Mouse (Mus musculus): ENCODE measurements around the gene Tspear.
"Not testable (repeated sequence)": the region's sequence is repeated elsewhere in the genome, so short reads cannot be mapped to it uniquely, and the experiment has no call there.

Gene Tspear

DNA sequence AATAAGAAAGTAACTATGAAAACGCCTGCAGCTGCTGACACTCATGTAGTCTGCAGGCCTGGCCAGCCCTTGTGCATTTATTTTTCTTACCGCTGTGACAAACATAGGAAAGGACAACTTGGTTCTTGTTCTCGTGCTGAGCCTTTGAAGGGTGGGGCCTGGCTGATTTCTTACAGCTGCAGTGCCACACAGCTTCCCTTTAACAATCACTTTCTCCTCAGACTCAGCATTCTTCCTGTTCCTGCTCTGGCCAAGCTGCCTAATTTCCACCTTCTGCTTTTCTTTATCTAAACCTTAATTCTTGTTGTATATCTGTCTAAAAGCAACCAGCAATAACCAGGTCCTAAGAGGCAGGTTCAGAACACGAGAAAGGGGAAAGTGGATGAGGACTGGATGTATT is 27.4 kb downstream of the Tspear start:
- no peak for DNase-seq

DNA sequence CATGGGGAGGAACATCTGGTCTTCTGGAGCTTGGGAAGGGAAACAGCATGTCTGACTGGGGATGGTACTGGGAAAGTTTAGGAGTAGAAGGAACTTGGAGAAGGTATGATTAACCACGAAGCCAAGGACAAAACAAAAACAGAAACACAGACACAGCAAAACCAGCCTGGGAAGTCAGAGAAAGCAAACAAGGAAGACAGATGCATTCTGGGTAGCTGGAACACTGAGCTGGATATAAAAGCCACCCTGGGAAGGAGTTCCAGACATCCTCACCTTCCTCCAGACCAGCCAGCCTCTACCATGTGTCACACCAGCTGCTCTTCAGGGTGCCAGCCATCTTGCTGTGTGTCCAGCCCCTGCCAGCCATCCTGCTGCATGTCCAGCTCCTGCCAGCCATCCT is 29.1 kb downstream of the Tspear start, which contains the start of gene Gm10142:
Gm10142 (plus strand) TSS at position 301 of the 400 bp plus-strand sequence.
- DNase-seq: no peak

GRCm38 (mm10) chr10:77720299-77720698 is 33.9 kb downstream of the Tspear start, which contains the start of gene Krtap12-1:
Gene Krtap12-1 (plus strand): TSS chr10:77720599.
- DNase-seq: not testable (repeated sequence)

DNA sequence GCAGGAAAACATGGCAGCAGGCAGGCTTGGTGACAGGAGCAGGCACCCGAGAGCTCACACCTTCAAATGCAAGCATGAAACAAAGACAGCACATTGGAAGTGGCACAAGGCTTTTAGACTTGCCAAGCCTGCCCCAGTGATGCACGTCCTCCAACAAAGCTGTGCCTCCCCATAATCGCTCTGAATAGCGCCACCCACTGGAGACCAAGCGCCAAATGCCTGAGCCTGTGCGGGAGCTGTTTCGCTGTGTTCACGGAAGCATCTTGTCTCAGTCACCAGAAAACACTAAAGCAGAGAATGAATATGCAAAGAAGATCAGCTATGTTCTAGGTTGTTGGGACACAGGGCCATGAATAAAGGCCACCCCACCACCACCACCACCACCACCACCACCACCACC is 38.5 kb downstream of the Tspear start:
- DNase-seq: no peak

DNA sequence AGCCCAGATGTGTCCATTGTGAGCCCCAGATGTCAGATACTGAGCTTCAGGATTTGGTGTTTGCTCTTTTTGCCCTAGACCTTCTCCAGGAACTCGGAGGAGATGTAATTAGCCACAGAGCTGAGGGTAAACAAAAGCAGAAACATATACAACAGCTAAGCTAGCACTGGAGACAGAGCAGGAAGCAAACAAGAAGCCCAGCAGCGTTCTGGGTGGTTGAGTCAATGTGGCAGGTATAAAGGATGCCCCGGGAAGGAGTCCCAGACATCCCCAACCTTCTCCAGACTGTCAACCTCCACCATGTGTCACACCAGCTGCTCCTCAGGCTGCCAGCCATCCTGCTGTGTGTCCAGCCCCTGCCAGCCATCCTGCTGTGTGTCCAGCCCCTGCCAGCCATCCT is 39.8 kb downstream of the Tspear start, which contains the start of gene Gm10100:
Gm10100 (plus strand) TSS at position 301 of the 400 bp plus-strand sequence.
- no peak for DNase-seq

DNA sequence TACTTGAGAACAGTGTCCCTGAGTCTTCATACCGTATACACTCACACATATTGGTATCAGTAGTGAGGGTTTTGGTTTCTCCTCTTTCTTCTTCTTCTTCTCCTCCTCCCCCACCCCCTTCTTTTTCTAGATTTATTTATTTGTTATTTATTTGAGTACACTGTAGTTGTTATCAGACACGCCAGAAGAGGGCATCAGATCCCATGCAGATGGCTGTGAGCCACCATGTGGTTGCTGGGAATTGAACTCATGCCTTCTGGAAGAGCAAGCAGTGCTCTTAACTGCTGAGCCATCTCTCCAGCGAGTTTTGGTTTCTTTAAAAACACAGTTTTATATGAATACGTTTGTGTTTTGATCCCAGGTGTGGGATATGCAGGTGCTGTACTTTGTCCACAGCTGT is 41.9 kb downstream of the Tspear start:
- DNase-seq: no peak

GRCm38 (mm10) chr10:77729241-77729640 is 42.9 kb downstream of the Tspear start:
- DNase-seq: peak; percentile 41

DNA sequence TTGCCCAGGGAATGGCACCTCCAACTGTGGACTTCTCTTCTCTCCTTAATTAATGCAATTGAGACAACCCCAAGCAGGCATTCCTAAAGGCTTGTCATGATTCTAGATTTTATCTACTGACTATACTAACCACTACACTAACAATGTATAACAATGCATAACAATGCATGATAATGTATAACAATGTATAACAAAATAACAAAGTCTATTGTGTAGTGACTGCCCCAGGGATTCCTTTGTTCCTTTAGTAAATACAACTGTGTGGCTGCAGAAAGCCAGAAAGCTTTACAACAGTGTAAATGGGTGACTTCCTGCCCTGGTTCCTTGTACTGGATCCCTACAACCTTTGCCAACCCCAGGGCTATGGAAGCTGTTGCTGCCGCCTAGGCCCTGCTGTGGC is 49.6 kb downstream of the Tspear start:
- no peak for DNase-seq

- DNase-seq: no peak
Observed at GRCm38 (mm10) chr10:77738929-77739328, 52.6 kb downstream of the Tspear start.

- DNase-seq: not testable (repeated sequence)
Observed at GRCm38 (mm10) chr10:77741924-77742688, 55.7 kb downstream of the Tspear start, which contains the start of gene Gm18596. Gene Gm18596 (minus strand): TSS chr10:77742638.

DNA sequence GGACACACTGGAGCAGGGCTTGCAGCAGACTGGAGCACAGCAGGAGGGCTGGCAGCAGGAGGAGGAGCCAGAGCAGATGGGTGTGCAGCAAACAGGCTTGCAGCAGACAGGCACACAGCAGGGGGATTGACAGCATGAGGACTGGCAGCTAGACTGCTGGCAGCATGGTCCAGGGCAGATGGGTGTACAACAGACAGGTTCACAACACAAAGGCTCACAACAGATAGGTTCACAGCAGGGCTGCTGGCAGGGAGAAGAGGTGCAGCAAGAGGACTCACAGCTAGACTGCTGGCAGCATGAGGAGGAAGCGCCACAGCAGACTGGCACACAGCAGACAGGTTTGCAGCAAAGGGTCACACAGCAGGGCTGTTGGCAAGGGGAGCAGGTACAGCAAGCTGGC is 64.3 kb downstream of the Tspear start:
- not testable (repeated sequence) for DNase-seq

GRCm38 (mm10) chr10:77751254-77751653 is 64.9 kb downstream of the Tspear start, which contains the start of gene Gm9736:
Gene Gm9736 (minus strand): TSS chr10:77751354.
- not testable (repeated sequence) for DNase-seq

DNA sequence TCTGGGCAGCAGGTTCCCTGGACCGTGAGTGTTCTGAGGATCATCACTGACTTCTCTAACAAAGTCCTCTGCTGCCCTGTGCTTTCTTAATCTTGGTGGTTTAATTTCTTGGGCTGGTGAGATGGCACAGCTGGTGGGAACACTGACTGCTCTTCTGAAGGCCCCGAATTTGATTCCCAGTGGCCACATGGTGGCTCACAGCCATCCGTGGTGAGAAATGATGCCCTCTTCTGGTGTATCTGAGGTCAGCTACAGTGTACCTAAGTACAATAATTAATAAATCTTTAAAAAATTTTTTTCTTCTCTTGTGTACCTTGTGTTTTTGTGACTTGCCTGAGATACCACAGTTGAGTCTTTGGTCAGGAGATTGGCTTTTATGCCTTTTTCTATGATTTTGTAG is 65.9 kb downstream of the Tspear start:
- not testable (repeated sequence) for DNase-seq

DNA sequence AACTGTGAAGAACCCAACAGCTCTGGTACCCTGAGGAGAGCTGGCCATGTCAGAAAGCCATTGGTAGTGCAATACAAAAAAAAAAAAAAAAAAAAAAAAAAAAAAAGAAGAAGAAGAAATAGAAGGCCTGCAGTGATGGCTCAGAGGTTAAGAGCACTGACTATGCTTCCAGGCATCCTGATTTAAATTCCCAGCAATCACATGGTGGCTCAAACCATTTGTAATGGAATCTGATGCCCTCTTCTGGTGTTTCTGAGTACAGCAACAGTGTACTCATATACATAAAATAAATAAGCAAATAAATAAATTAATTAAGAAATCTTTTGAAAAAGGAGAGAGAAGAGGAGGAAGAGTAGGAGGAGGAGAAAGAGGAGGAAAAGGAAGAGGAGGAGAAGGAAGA is 67.1 kb downstream of the Tspear start:
- DNase-seq: no peak

GRCm38 (mm10) chr10:77759582-77759981 is 73.2 kb downstream of the Tspear start, which contains the start of gene Gm3233:
Gene Gm3233 (minus strand): TSS chr10:77759682.
- not testable (repeated sequence) for DNase-seq

- DNase-seq: no peak
Observed at GRCm38 (mm10) chr10:77769727-77770126, 83.4 kb downstream of the Tspear start.

- DNase-seq: not testable (repeated sequence)
Observed at GRCm38 (mm10) chr10:77771225-77771624, 84.9 kb downstream of the Tspear start, which contains the start of gene Gm3238. Gene Gm3238 (minus strand): TSS chr10:77771325.

DNA sequence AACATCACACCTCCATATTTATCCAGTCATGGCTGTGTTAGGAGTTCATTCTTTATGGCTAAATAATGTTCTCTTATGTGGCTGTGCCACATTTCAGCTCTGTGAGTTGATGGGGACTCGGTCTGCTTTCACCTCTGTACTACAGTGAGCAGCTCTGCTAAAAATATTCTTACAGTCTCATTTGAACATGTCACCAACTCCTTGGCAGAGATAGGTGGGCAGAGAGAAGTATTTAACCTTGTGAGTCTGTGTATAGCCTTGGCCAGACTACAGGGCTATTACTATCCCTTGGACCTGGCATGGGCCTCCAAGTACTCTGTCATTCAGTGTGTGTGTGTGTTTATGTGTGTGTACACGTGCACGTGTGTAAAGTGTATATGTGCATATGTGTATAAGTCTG is 85.8 kb downstream of the Tspear start:
- not testable (repeated sequence) for DNase-seq

GRCm38 (mm10) chr10:77776844-77777243 is 90.5 kb downstream of the Tspear start, which contains the start of gene Gm7138:
Gene Gm7138 (minus strand): TSS chr10:77776944.
- DNase-seq: not testable (repeated sequence)

GRCm38 (mm10) chr10:77782442-77782841 is 96.1 kb downstream of the Tspear start, which contains the start of gene Gm3250:
Gene Gm3250 (minus strand): TSS chr10:77782542.
- not testable (repeated sequence) for DNase-seq

DNA sequence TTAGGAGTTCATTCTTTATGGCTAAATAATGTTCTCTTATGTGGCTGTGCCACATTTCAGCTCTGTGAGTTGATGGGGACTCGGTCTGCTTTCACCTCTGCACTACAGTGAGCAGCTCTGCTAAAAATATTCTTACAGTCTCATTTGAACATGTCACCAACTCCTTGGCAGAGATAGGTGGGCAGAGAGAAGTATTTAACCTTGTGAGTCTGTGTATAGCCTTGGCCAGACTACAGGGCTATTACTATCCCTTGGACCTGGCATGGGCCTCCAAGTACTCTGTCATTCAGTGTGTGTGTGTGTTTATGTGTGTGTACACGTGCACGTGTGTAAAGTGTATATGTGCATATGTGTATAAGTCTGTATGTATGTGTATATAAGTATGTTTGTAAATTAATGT is 97.0 kb downstream of the Tspear start:
- DNase-seq: not testable (repeated sequence)

DNA sequence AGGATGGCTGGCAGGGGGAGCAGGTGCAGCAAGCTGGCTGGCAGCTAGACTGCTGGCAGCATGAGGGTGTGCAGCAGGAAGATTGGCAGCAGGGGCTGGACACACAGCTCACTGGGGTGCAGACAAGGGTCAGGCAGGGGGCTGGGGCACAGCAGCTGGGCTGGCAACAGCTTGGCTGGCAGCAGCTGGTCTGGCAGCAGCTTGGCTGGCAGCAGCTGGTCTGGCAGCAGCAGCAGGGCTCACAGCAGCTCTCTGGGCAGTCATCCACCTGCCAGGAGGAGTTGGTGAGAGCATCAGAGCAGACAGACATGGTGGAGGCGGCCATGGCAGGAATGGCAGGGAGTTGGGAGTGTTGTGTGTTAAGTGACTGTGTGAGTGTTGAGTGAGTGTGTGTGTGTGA is 101.5 kb downstream of the Tspear start, which contains the start of gene Gm7137:
Gm7137 (minus strand) TSS at position 325 of the 400 bp plus-strand sequence.
- DNase-seq: not testable (repeated sequence)

GRCm38 (mm10) chr10:77788621-77789020 is 102.3 kb downstream of the Tspear start:
- DNase-seq: no peak

DNA sequence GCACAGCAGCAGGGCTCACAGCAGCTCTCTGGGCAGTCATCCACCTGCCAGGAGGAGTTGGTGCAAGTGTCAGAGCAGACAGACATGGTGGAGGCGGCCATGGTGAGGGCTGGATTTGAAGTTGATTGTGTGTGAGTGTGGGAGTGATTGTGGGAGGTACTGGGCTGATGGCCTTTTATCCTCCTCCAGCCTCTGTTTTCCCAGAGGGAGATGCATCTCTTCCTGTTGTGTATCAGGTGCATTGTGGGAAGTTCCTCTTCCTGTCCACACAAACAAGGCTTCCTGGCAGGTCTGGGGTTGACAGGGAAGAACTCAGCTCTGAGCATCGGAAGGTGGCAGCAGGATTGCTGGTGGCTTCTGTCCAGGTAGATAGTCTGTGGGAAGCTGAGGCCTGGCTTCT is 108.6 kb downstream of the Tspear start, which contains the start of gene Gm9639:
Gm9639 (minus strand) TSS at position 101 of the 400 bp plus-strand sequence.
- DNase-seq: no peak

Measured in liver (tissue).